Mouse (Mus musculus) adrenal gland, postnatal 36 days (tissue): Measurements from ENCODE around the gene Aire. TPM values are rescaled to one million over a fixed set of nuclear protein-coding genes. Genes with fewer than 3 reads are reported as not detected.

ENCODE experiments used
- DNase-seq, 2 experiments: peaks; one replicate each; pipeline ENCODE4 v3.0.0; 2021; ENCODE audit warnings: mixed read lengths in 1 of 2
- total RNA-seq, 2 experiments: library from RNA; stranded (reverse); gene quantifications; 2 replicates each; pipeline ENCODE4 v1.2.3; 2021

Aire gene
- total RNA-seq, 2 experiments from 2014 or later = not detected

GRCm38 (mm10) chr10:78008169-78008568, 35.2 kb downstream of the Aire start:
- no peak for DNase-seq

- DNase-seq = no peak
These were observed 36.2 kb downstream of the Aire start for GRCm38 (mm10) chr10:78007203-78007602.

GRCm38 (mm10) chr10:78005791-78006438, 37.5 kb downstream of the Aire start:
- no peak for DNase-seq

- DNase-seq = no peak
These were observed 38.8 kb downstream of the Aire start for GRCm38 (mm10) chr10:78004479-78005100.

GRCm38 (mm10) chr10:78002316-78002715, 41.1 kb downstream of the Aire start:
- no peak for DNase-seq

- no peak for DNase-seq
These were observed 41.6 kb downstream of the Aire start for GRCm38 (mm10) chr10:78001796-78002195.

GRCm38 (mm10) chr10:78000200-78000599, 43.2 kb downstream of the Aire start:
- no peak for DNase-seq

- no peak for DNase-seq
These were observed 47.8 kb downstream of the Aire start for GRCm38 (mm10) chr10:77995639-77996038.

- no peak for DNase-seq
These were observed 57.6 kb downstream of the Aire start for GRCm38 (mm10) chr10:77985775-77986174.

GRCm38 (mm10) chr10:77984660-77985059, 58.8 kb downstream of the Aire start:
- DNase-seq = peak; percentile 69 to 86

Other genes starting within 250 kb of the Aire start
- not detected for gene Gm9639, start 248.5 kb downstream of the Aire start, total RNA-seq
- not detected for gene Gm19668, start 244.5 kb downstream of the Aire start, total RNA-seq
- not detected for gene Gm9507, start 231.8 kb downstream of the Aire start, total RNA-seq
- gene Gm2696, start 228.9 kb downstream of the Aire start, total RNA-seq = not detected
- not detected for gene Krtap10-4, start 216.5 kb downstream of the Aire start, total RNA-seq
- not detected for gene Krtap10-10, start 207.7 kb downstream of the Aire start, total RNA-seq
- gene Gm36176, start 196.8 kb downstream of the Aire start, total RNA-seq = not detected
- gene Gm10318, start 190.8 kb downstream of the Aire start, total RNA-seq = not detected
- not detected for gene Gm3285, start 181.6 kb downstream of the Aire start, total RNA-seq
- 1 to 10 TPM; 4.2 to 5.7 TPM for gene Lrrc3, start 141.1 kb downstream of the Aire start, total RNA-seq
- gene Trpm2, start 73.0 kb downstream of the Aire start, total RNA-seq = 1 to 10 TPM; 2.2 to 4.7 TPM
- gene 1810043G02Rik, start 65.1 kb downstream of the Aire start, total RNA-seq = 10 to 100 TPM; 18.6 to 20.9 TPM
- gene Pfkl, start 33.5 kb downstream of the Aire start, total RNA-seq = 100 to 1,000 TPM; 116 to 131 TPM
- 10 to 100 TPM; 24.1 to 38.1 TPM for gene Dnmt3l, start 1.7 kb downstream of the Aire start, total RNA-seq
- 10 to 100 TPM; 11.6 to 21.6 TPM for gene Icosl, start 25.7 kb upstream of the Aire start, total RNA-seq
- gene D10Jhu81e, start 126.2 kb upstream of the Aire start, total RNA-seq = 100 to 1,000 TPM; 221 to 288 TPM
- 10 to 100 TPM; 17.9 to 22.8 TPM for gene Pwp2, start 141.5 kb upstream of the Aire start, total RNA-seq
- 10 to 100 TPM; 50.7 to 53.6 TPM for gene Trappc10, start 201.0 kb upstream of the Aire start, total RNA-seq